Mouse (Mus musculus) limb, embryonic 11.5 days (tissue): ENCODE measurements at regions not wholly inside any gene's neighbourhood (a gene's known extent, or its start where the extent isn't known, plus 50 kb on each side); places are given as distances from the start of the nearest gene placed in this dataset.

Source experiments
- ATAC-seq: fragments of 200-750 bp; cut with Nextera tagmentation; 2 replicates; pipeline ENCODE4 v1.8.0; 2017; ENCODE audit warnings: low read depth; ENCODE audit not compliant: insufficient number of reproducible peaks, low FRiP score, low TSS enrichment
- DNase-seq: peaks from one replicate; pipeline ENCODE4 v3.0.0-alpha.2; 2015; ENCODE audit warnings: low spot score
- H3K27ac ChIP-seq: fragments of 300-500 bp; sonication (generic); replicated peaks from 2 replicates; pipeline ENCODE4 v1.5.1; 2014; ENCODE audit warnings: low read depth, mild to moderate bottlenecking, low read length
- H3K27me3 ChIP-seq: fragments of 300-500 bp; sonication (generic); 2 replicates; pipeline ENCODE4 v1.6.1; 2014; ENCODE audit warnings: mild to moderate bottlenecking, low read length, mixed read lengths; ENCODE audit not compliant: control insufficient read depth, insufficient read depth
- H3K36me3 ChIP-seq: fragments of 300-500 bp; sonication (generic); 2 replicates; pipeline ENCODE4 v1.6.1; 2014; ENCODE audit warnings: mild to moderate bottlenecking, low read length, moderate library complexity, mixed read lengths; ENCODE audit not compliant: control insufficient read depth, insufficient read depth
- H3K4me1 ChIP-seq: fragments of 300-500 bp; sonication (generic); 2 replicates; pipeline ENCODE4 v1.6.1; 2014; ENCODE audit warnings: low read length, mixed read lengths; ENCODE audit not compliant: control insufficient read depth, insufficient read depth
- H3K4me2 ChIP-seq: fragments of 300-500 bp; sonication (generic); 2 replicates; pipeline ENCODE4 v1.6.1; 2014; ENCODE audit warnings: low read depth, mild to moderate bottlenecking, moderate library complexity; ENCODE audit not compliant: severe bottlenecking
- H3K4me3 ChIP-seq: fragments of 300-500 bp; sonication (generic); 2 replicates; pipeline ENCODE4 v1.5.1; 2014; ENCODE audit warnings: low read depth, low read length
- H3K9ac ChIP-seq: fragments of 300-500 bp; sonication (generic); 2 replicates; pipeline ENCODE4 v1.6.1; 2014; ENCODE audit warnings: mild to moderate bottlenecking, low read length
- H3K9me3 ChIP-seq: fragments of 300-500 bp; sonication (generic); 2 replicates; pipeline ENCODE4 v1.6.1; 2016; ENCODE audit warnings: low read length; ENCODE audit not compliant: control insufficient read depth
- WGBS: fragments of 180-500 bp; shearing (Covaris S2); extraction: QIAGEN DNeasy Blood & Tissue Kit; methylation state at CpG from one replicate; pipeline ENCODE4 v1.1.7; 2014; 5-methylcytosine and 5-hydroxymethylcytosine counted together

- H3K27me3 ChIP-seq: no peaks in the 10 kb centered on the region
- no peaks in the 10 kb centered on the region for H3K9me3 ChIP-seq
- no peak overlapping the region for H3K4me2 ChIP-seq
- WGBS: 79% methylated on average over 5 of the region's 5 CpGs
- H3K36me3 ChIP-seq: no peaks in the 10 kb centered on the region
- DNase-seq (no peak), ATAC-seq (no peak)
- H3K9ac ChIP-seq: no peak overlapping the region
- no peak overlapping the region for H3K27ac ChIP-seq
- H3K4me3 ChIP-seq: no peak overlapping the region
- H3K4me1 ChIP-seq: no peaks in the 10 kb centered on the region
Observed at GRCm38 (mm10) chr3:128787686-128788085, 412.0 kb upstream of the Pitx2 start.

GRCm38 (mm10) chr3:128795931-128796330 lies 403.7 kb upstream of the Pitx2 start:
- H3K9ac ChIP-seq: no peak overlapping the region
- no peak for DNase-seq
- no peak overlapping the region for H3K27ac ChIP-seq
- no peaks in the 10 kb centered on the region for H3K27me3 ChIP-seq
- no peaks in the 10 kb centered on the region for H3K36me3 ChIP-seq
- H3K4me1 ChIP-seq: no peaks in the 10 kb centered on the region
- no peak for ATAC-seq
- H3K9me3 ChIP-seq: no peaks in the 10 kb centered on the region
- WGBS: 86% methylated on average over 2 of the region's 2 CpGs
- no peak overlapping the region for H3K4me2 ChIP-seq
- H3K4me3 ChIP-seq: no peak overlapping the region

DNA sequence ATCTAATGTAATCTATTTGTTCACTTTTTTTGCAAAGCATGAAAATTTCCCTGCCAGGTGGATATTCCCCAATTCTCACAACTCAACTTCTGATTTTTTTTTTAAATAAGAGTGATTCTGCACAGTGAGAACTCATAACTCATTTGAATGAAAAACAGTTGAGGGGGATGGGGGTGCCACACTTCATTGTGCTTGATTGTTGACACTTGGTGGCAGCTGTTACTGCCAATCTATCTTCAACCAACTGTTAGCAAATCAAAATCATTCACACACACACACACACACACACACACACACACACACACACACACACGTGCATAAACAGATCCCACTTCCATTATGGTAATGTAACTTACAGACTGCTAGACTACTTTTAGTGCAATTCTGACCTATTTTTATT lies 401.8 kb upstream of the Pitx2 start:
- no peaks in the 10 kb centered on the region for H3K27me3 ChIP-seq
- ATAC-seq (no peak), DNase-seq (no peak)
- no peaks in the 10 kb centered on the region for H3K9me3 ChIP-seq
- H3K4me2 ChIP-seq: no peak overlapping the region
- H3K9ac ChIP-seq: no peak overlapping the region
- H3K36me3 ChIP-seq: no peaks in the 10 kb centered on the region
- no peaks in the 10 kb centered on the region for H3K4me1 ChIP-seq
- WGBS: 71% methylated on average over 1 of the region's 1 CpGs
- no peak overlapping the region for H3K4me3 ChIP-seq
- H3K27ac ChIP-seq: no peak overlapping the region

- Histone ChIP-seq H3K9ac (no peak overlapping the region), H3K4me1 (no peaks in the 10 kb centered on the region), H3K27ac (no peak overlapping the region), H3K27me3 (no peaks in the 10 kb centered on the region), H3K4me2 (no peak overlapping the region), H3K4me3 (no peak overlapping the region), H3K36me3 (no peaks in the 10 kb centered on the region), H3K9me3 (no peaks in the 10 kb centered on the region)
- ATAC-seq: no peak
- WGBS: 77% methylated on average over 12 of the region's 12 CpGs
- no peak for DNase-seq
Observed at GRCm38 (mm10) chr3:128829371-128830160, 370.1 kb upstream of the Pitx2 start.

DNA sequence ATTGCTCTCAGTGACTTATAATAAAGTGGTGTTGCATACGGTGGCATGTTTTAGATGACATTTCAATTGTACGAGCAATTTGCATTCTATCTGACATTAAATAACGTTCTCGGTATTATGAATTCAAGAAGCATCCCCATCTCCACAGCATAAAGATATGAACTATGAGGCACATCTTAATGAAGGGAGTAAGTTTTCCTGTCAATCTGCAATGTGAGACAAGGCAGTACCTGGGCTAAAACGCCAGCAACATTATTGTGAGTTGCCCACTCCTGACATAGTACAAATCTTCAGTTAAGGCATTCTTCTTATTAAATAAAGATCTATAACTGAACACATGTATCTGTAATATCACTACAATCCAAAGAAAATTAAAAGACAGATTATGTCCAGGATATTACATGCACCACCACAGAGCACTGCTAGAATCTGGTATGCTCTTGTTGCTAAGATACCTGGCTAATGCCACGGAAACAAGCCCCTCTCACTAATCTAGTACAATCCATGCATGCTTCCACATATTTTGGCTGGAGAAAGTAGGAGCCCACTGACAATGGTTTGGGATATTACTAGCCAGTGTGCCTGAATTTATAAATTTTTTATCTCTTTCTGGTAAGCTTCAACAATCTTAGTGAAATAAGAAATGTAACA lies 349.2 kb upstream of the Pitx2 start:
- Histone ChIP-seq H3K4me1 (no peaks in the 10 kb centered on the region), H3K36me3 (no peaks in the 10 kb centered on the region), H3K27ac (no peak overlapping the region), H3K27me3 (no peaks in the 10 kb centered on the region), H3K4me3 (no peak overlapping the region), H3K9ac (no peak overlapping the region), H3K9me3 (no peaks in the 10 kb centered on the region), H3K4me2 (no peak overlapping the region)
- DNase-seq (no peak), ATAC-seq (no peak)
- WGBS: 89% methylated on average over 6 of the region's 6 CpGs

- DNase-seq: peak; percentile 29
- no peak overlapping the region for H3K9ac ChIP-seq
- H3K4me3 ChIP-seq: no peak overlapping the region
- 58% methylated on average over 5 of the region's 5 CpGs for WGBS
- no peaks in the 10 kb centered on the region for H3K9me3 ChIP-seq
- H3K27me3 ChIP-seq: no peaks in the 10 kb centered on the region
- H3K36me3 ChIP-seq: no peaks in the 10 kb centered on the region
- no peak overlapping the region for H3K27ac ChIP-seq
- no peak overlapping the region for H3K4me2 ChIP-seq
- no peak for ATAC-seq
- no peaks in the 10 kb centered on the region for H3K4me1 ChIP-seq
Observed at GRCm38 (mm10) chr3:128856515-128856914, 343.2 kb upstream of the Pitx2 start.

GRCm38 (mm10) chr3:128881685-128882444 lies 317.8 kb upstream of the Pitx2 start:
- Histone ChIP-seq H3K27ac (no peak overlapping the region), H3K9me3 (no peaks in the 10 kb centered on the region), H3K27me3 (no peaks in the 10 kb centered on the region), H3K4me2 (no peak overlapping the region), H3K4me3 (no peak overlapping the region), H3K36me3 (no peaks in the 10 kb centered on the region), H3K9ac (no peak overlapping the region), H3K4me1 (no peaks in the 10 kb centered on the region)
- ATAC-seq: peak; percentile 77; the same call in 1 of the 2 replicates
- 52% methylated on average over 10 of the region's 10 CpGs for WGBS
- DNase-seq: peak; percentile 29

DNA sequence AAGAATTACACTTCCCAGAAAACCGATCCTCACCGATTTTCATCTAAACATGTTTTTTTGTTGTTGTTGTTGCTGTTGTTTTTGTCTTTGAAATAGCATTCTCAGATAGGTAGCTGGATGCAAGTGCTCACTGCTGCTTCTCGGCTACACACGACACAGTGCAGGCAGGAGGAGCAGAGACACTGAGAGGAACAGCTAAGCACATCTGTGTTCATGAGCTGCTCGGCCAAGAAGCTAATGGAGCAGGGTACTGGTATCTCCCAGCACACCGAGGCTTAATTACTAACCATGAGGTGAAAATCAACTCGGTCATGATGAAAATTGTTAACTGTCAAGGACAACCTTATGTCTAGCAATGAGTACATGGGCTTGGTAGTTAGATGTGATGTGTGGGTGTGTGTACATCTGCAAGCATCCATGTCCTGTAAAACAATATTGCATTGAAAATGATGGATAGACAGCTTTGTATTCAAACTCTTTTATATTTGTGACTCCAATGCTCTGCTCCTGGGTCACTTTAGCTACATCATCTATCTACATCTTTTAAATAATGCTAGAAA lies 316.0 kb upstream of the Pitx2 start:
- 78% methylated on average over 7 of the region's 7 CpGs for WGBS

More for the DNA sequence above, 316.0 kb upstream of the Pitx2 start:
- Histone ChIP-seq H3K9me3 (no peaks in the 10 kb centered on the region), H3K4me3 (no peak overlapping the region), H3K9ac (no peak overlapping the region), H3K4me2 (no peak overlapping the region), H3K36me3 (no peaks in the 10 kb centered on the region), H3K4me1 (no peaks in the 10 kb centered on the region), H3K27ac (no peak overlapping the region), H3K27me3 (no peaks in the 10 kb centered on the region)
- no peak for DNase-seq
- ATAC-seq: no peak
